Mouse (Mus musculus): ENCODE results near the gene Gpr156.

DNA sequence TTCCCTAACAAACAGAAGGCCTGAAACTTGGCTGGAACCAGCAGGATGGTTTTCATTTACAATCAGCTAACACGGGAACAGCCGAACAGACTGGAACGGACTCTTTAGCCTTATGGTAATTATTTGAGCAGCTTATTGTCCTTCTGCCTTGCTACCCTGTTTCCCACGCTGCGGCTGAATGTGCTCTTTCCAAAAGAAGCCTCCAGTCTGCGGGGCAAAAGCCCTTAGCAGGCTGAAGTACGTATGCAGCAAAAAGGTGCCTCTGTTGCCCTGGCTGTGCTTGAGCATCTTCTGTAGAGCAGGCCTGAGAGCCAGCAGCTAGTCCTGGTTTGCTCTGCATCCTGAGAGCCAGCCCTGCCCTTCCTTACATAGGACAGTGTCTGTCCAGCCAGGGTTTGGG lies 83.9 kb downstream of the Gpr156 start:
- TF ChIP-seq CTCF (IDR thresholded peaks at IDR 0.05; ENCODE audit: extremely low read depth, insufficient read length, insufficient replicate concordance, low read depth, low read length) (no peak), POLR2A (IDR thresholded peaks at IDR 0.05; ENCODE audit: low read depth, low read length) (no peak)

All from small intestine, adult 2 months (tissue).